Mouse (Mus musculus): ENCODE measurements at regions not wholly inside any gene's neighbourhood (a gene's known extent, or its start where the extent isn't known, plus 50 kb on each side); places are given as distances from the start of the nearest gene placed in this dataset.

DNA sequence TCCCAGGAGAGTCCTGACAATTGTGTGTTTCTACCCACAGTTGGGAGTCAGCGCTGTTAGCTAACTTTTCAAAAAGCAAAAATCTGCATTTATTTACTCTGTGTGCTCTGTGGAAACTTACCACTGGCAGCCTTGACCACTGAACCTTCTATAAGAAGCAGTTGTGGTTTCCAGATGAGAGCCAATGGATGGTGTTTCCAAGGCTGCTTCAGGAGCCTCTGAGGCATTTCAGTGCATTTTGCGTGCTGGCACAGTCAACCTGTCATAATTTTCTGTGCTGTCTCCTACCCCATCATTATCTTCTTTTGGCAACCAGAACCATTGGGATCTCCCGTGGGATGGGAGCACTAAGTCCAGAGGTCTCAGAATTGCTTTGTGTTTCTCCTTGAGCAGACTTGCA is 60.3 kb downstream of the 4930544G11Rik start:
- no peak overlapping the region for H3K9ac ChIP-seq (ENCODE audit: low read depth, low read length, severe bottlenecking)
- H3K4me3 ChIP-seq (replicated peaks; ENCODE audit: low read length), result no peak overlapping the region
- H3K36me3 ChIP-seq (ENCODE audit: control insufficient read depth, insufficient read depth, low read length), result no peaks in the 10 kb centered on the region
- no peaks in the 10 kb centered on the region for H3K27me3 ChIP-seq (ENCODE audit: control insufficient read depth, insufficient read depth, low read length)
- no peak overlapping the region for H3K27ac ChIP-seq (replicated peaks; ENCODE audit: low read depth, low read length)
- no peak for TF ChIP-seq POLR2A (IDR thresholded peaks at IDR 0.05; ENCODE audit: borderline replicate concordance, extremely low read depth, insufficient read depth, insufficient read length)
- ATAC-seq (ENCODE audit: low FRiP score, low read depth) (no peak), DNase-seq (ENCODE audit: low spot score) (no peak)
- no peaks in the 10 kb centered on the region for H3K9me3 ChIP-seq (ENCODE audit: control insufficient read depth, low read length)
- WGBS, result 80% methylated on average over 3 of the region's 3 CpGs
- no peak overlapping the region for H3K4me2 ChIP-seq (replicated peaks; ENCODE audit: low read depth, low read length, severe bottlenecking)
- no peaks in the 10 kb centered on the region for H3K4me1 ChIP-seq (ENCODE audit: control insufficient read depth, insufficient read depth, low read length)

GRCm38 (mm10) chr6:66023531-66023930 is 71.1 kb downstream of the 4930544G11Rik start:
- 33% methylated on average over 1 of the region's 1 CpGs for WGBS
- Histone ChIP-seq H3K27ac (replicated peaks; ENCODE audit: low read depth, low read length) (no peak overlapping the region), H3K27me3 (ENCODE audit: control insufficient read depth, insufficient read depth, low read length) (no peaks in the 10 kb centered on the region), H3K4me3 (replicated peaks; ENCODE audit: low read length) (no peak overlapping the region), H3K9ac (ENCODE audit: low read depth, low read length, severe bottlenecking) (no peak overlapping the region), H3K4me1 (ENCODE audit: control insufficient read depth, insufficient read depth, low read length) (no peaks in the 10 kb centered on the region), H3K9me3 (ENCODE audit: control insufficient read depth, low read length) (no peaks in the 10 kb centered on the region), H3K4me2 (replicated peaks; ENCODE audit: low read depth, low read length, severe bottlenecking) (no peak overlapping the region), H3K36me3 (ENCODE audit: control insufficient read depth, insufficient read depth, low read length) (no peaks in the 10 kb centered on the region)
- ATAC-seq (ENCODE audit: low FRiP score, low read depth) (no peak), DNase-seq (ENCODE audit: low spot score) (no peak)
- TF ChIP-seq POLR2A (IDR thresholded peaks at IDR 0.05; ENCODE audit: borderline replicate concordance, extremely low read depth, insufficient read depth, insufficient read length), result no peak

- Histone ChIP-seq H3K4me2 (replicated peaks; ENCODE audit: low read depth, low read length, severe bottlenecking) (no peak overlapping the region), H3K9me3 (ENCODE audit: control insufficient read depth, low read length) (no peaks in the 10 kb centered on the region), H3K4me1 (ENCODE audit: control insufficient read depth, insufficient read depth, low read length) (no peaks in the 10 kb centered on the region), H3K27me3 (ENCODE audit: control insufficient read depth, insufficient read depth, low read length) (no peaks in the 10 kb centered on the region), H3K36me3 (ENCODE audit: control insufficient read depth, insufficient read depth, low read length) (no peaks in the 10 kb centered on the region), H3K4me3 (replicated peaks; ENCODE audit: low read length) (no peak overlapping the region), H3K9ac (ENCODE audit: low read depth, low read length, severe bottlenecking) (no peak overlapping the region), H3K27ac (replicated peaks; ENCODE audit: low read depth, low read length) (no peak overlapping the region)
- WGBS, result 26% methylated on average over 2 of the region's 2 CpGs
- ATAC-seq (ENCODE audit: low FRiP score, low read depth) (no peak), DNase-seq (ENCODE audit: low spot score) (no peak)
- TF ChIP-seq POLR2A (IDR thresholded peaks at IDR 0.05; ENCODE audit: borderline replicate concordance, extremely low read depth, insufficient read depth, insufficient read length), result no peak
These were observed 84.4 kb downstream of the 4930544G11Rik start for GRCm38 (mm10) chr6:66036789-66037188.

- WGBS, result 80% methylated on average over 4 of the region's 4 CpGs
- Histone ChIP-seq H3K27me3 (ENCODE audit: control insufficient read depth, insufficient read depth, low read length) (no peaks in the 10 kb centered on the region), H3K27ac (replicated peaks; ENCODE audit: low read depth, low read length) (no peak overlapping the region), H3K4me1 (ENCODE audit: control insufficient read depth, insufficient read depth, low read length) (no peaks in the 10 kb centered on the region), H3K9me3 (ENCODE audit: control insufficient read depth, low read length) (no peaks in the 10 kb centered on the region), H3K4me2 (replicated peaks; ENCODE audit: low read depth, low read length, severe bottlenecking) (no peak overlapping the region), H3K9ac (ENCODE audit: low read depth, low read length, severe bottlenecking) (no peak overlapping the region), H3K36me3 (ENCODE audit: control insufficient read depth, insufficient read depth, low read length) (no peaks in the 10 kb centered on the region), H3K4me3 (replicated peaks; ENCODE audit: low read length) (no peak overlapping the region)
- no peak for DNase-seq (ENCODE audit: low spot score)
- ATAC-seq (ENCODE audit: low FRiP score, low read depth), result no peak
- no peak for TF ChIP-seq POLR2A (IDR thresholded peaks at IDR 0.05; ENCODE audit: borderline replicate concordance, extremely low read depth, insufficient read depth, insufficient read length)
These were observed 99.4 kb downstream of the 4930544G11Rik start for GRCm38 (mm10) chr6:66051852-66052251.

- Histone ChIP-seq H3K9ac (ENCODE audit: low read depth, low read length, severe bottlenecking) (no peak overlapping the region), H3K27ac (replicated peaks; ENCODE audit: low read depth, low read length) (no peak overlapping the region), H3K4me3 (replicated peaks; ENCODE audit: low read length) (no peak overlapping the region), H3K4me2 (replicated peaks; ENCODE audit: low read depth, low read length, severe bottlenecking) (no peak overlapping the region), H3K9me3 (ENCODE audit: control insufficient read depth, low read length) (no peaks in the 10 kb centered on the region), H3K27me3 (ENCODE audit: control insufficient read depth, insufficient read depth, low read length) (no peaks in the 10 kb centered on the region), H3K36me3 (ENCODE audit: control insufficient read depth, insufficient read depth, low read length) (no peaks in the 10 kb centered on the region), H3K4me1 (ENCODE audit: control insufficient read depth, insufficient read depth, low read length) (no peaks in the 10 kb centered on the region)
- TF ChIP-seq POLR2A (IDR thresholded peaks at IDR 0.05; ENCODE audit: borderline replicate concordance, extremely low read depth, insufficient read depth, insufficient read length), result no peak
- no peak for DNase-seq (ENCODE audit: low spot score)
- no peak for ATAC-seq (ENCODE audit: low FRiP score, low read depth)
These were observed 100.0 kb downstream of the 4930544G11Rik start for GRCm38 (mm10) chr6:66052386-66052785.

DNA sequence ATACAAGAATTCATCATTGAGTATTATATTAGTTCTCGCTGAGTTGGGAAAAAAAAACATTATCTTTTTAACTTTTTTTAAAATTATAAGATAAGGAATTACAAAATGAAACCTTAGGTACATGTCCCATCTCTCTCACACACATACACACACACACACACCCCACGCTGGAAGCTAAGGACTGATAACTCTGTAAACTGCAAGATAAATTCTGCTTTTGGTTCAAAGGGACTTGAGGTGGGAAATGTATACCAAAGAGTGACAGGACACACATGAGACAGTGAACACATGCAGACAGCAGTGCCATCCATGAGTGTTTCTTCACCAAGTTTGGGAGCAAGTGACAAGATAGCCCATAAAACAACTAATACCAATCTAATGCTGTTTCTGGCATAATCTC is 100.8 kb downstream of the 4930544G11Rik start:
- H3K27me3 ChIP-seq (ENCODE audit: control insufficient read depth, insufficient read depth, low read length), result no peaks in the 10 kb centered on the region
- WGBS, result 79% methylated on average over 2 of the region's 2 CpGs
- no peak overlapping the region for H3K4me2 ChIP-seq (replicated peaks; ENCODE audit: low read depth, low read length, severe bottlenecking)

More for the DNA sequence above, 100.8 kb downstream of the 4930544G11Rik start:
- no peaks in the 10 kb centered on the region for H3K36me3 ChIP-seq (ENCODE audit: control insufficient read depth, insufficient read depth, low read length)
- H3K4me3 ChIP-seq (replicated peaks; ENCODE audit: low read length), result no peak overlapping the region
- H3K4me1 ChIP-seq (ENCODE audit: control insufficient read depth, insufficient read depth, low read length), result no peaks in the 10 kb centered on the region
- DNase-seq (ENCODE audit: low spot score), result no peak
- no peak overlapping the region for H3K27ac ChIP-seq (replicated peaks; ENCODE audit: low read depth, low read length)
- H3K9me3 ChIP-seq (ENCODE audit: control insufficient read depth, low read length), result no peaks in the 10 kb centered on the region
- ATAC-seq (ENCODE audit: low FRiP score, low read depth), result no peak
- TF ChIP-seq POLR2A (IDR thresholded peaks at IDR 0.05; ENCODE audit: borderline replicate concordance, extremely low read depth, insufficient read depth, insufficient read length), result no peak
- no peak overlapping the region for H3K9ac ChIP-seq (ENCODE audit: low read depth, low read length, severe bottlenecking)

All from limb, embryonic 14.5 days (tissue).